Mouse (Mus musculus) C2C12 (cell line): ENCODE measurements at regions not wholly inside any gene's neighbourhood (a gene's known extent, or its start where the extent isn't known, plus 50 kb on each side); places are given as distances from the start of the nearest gene placed in this dataset.
A peak's percentile ranks its signal among the peaks of the same experiment; 100 is the strongest.

Experiments
- H3K27me3 ChIP-seq: one replicate; pipeline ENCODE4 v1.6.1; 2011; ENCODE audit not compliant: control insufficient read depth, insufficient read depth, insufficient read length
- H3K36me3 ChIP-seq: one replicate; pipeline ENCODE4 v1.6.1; 2011; ENCODE audit not compliant: control insufficient read depth, insufficient read depth
- H3K4me3 ChIP-seq: one replicate; pipeline ENCODE4 v1.5.1; 2011; ENCODE audit warnings: mild to moderate bottlenecking, control low read depth; ENCODE audit not compliant: poor library complexity, insufficient read depth, severe bottlenecking
- H3K79me2 ChIP-seq: one replicate; pipeline ENCODE4 v1.6.1; 2011; ENCODE audit not compliant: control insufficient read depth, insufficient read depth
- H3K79me3 ChIP-seq: one replicate; pipeline ENCODE4 v1.6.1; 2011; ENCODE audit warnings: low read depth, control low read depth
- H3ac ChIP-seq: one replicate; pipeline ENCODE3; 2011; ENCODE audit warnings: low read depth; ENCODE audit not compliant: control insufficient read depth, insufficient read length
- CEBPB ChIP-seq: IDR thresholded peaks from one replicate; pipeline ENCODE4 v1.6.1; 2011; ENCODE audit warnings: low read depth, mild to moderate bottlenecking, control low read depth, moderate library complexity
- CTCF ChIP-seq: IDR thresholded peaks from one replicate; pipeline ENCODE4 v1.5.1; 2011; ENCODE audit not compliant: control insufficient read depth, insufficient read depth, insufficient read length
- FOSL1 ChIP-seq: IDR thresholded peaks from one replicate; pipeline ENCODE4 v1.8.0; 2011; ENCODE audit warnings: mild to moderate bottlenecking, low read length; ENCODE audit not compliant: poor library complexity, insufficient read depth, severe bottlenecking
- MAX ChIP-seq: IDR thresholded peaks from one replicate; pipeline ENCODE4 v1.6.1; 2011; ENCODE audit warnings: mild to moderate bottlenecking, control low read depth
- MYOD1 ChIP-seq: IDR thresholded peaks from one replicate; pipeline ENCODE4 v1.6.1; 2011; ENCODE audit warnings: low read depth; ENCODE audit not compliant: control insufficient read depth, insufficient read length
- MYOG ChIP-seq: IDR thresholded peaks from one replicate; pipeline ENCODE4 v1.6.1; 2011; ENCODE audit not compliant: control insufficient read depth, insufficient read length; ENCODE audit errors: extremely low read depth
- USF1 ChIP-seq: IDR thresholded peaks from one replicate; pipeline ENCODE4 v1.6.1; 2011; ENCODE audit warnings: low read depth, mild to moderate bottlenecking, control low read depth, moderate library complexity

DNA sequence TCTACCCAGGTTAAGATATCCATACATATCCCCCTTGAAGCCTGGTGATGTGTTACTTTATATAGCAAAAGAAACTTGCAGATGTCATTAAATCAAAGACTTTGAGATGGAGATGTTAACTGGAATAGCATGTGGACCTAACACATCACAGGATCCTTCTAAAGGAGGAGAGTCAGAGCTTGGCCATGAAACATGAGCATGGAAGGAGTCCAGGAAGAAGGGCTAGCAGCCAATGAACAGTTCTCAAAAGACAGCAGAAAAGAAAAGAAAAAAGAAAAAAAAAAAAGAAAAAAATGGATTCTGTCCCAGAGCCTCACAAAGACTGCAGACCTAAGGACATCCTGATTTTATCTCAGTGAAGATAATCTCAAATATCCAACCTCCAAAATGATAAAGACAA is 734.1 kb upstream of the A1bg start:
- H3K36me3 ChIP-seq = no peaks in the 10 kb centered on the region
- H3K4me3 ChIP-seq = no peak overlapping the region
- H3ac ChIP-seq = no peak overlapping the region
- H3K79me3 ChIP-seq = no peaks in the 10 kb centered on the region
- no peak for TF ChIP-seq MYOD1
- TF ChIP-seq CEBPB = no peak
- TF ChIP-seq MAX = no peak
- no peak for TF ChIP-seq MYOG
- no peak for TF ChIP-seq USF1
- no peak for TF ChIP-seq CTCF
- H3K79me2 ChIP-seq = no peaks in the 10 kb centered on the region
- no peaks in the 10 kb centered on the region for H3K27me3 ChIP-seq

DNA sequence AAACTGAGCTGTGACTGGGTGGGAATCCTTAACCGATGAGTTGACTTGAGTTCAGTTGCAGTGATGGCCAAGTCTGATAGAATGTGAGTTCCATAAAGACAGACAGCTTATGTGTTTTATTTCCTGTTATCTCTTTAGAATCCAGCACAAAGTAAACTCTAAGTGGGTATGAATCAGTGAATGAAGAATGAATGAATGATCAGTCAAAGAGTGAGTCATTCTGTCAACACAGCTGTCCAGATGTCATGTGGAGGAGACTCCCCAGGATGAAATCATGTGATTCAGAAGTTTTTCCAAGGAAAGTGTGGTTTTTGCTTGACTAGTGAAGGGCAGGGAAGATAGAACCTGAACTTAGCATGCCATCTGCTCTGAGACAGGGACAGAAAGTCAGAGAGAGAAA is 732.0 kb upstream of the A1bg start:
- no peaks in the 10 kb centered on the region for H3K36me3 ChIP-seq
- H3K79me2 ChIP-seq = no peaks in the 10 kb centered on the region
- no peaks in the 10 kb centered on the region for H3K27me3 ChIP-seq
- no peak for TF ChIP-seq MYOD1
- TF ChIP-seq MYOG = no peak
- no peak for TF ChIP-seq FOSL1
- TF ChIP-seq CEBPB = no peak
- no peak for TF ChIP-seq CTCF
- no peak for TF ChIP-seq MAX
- no peak for TF ChIP-seq USF1
- no peak overlapping the region for H3K4me3 ChIP-seq
- no peaks in the 10 kb centered on the region for H3K79me3 ChIP-seq
- H3ac ChIP-seq = no peak overlapping the region

GRCm38 (mm10) chr15:61653853-61654252 is 731.0 kb upstream of the A1bg start:
- no peaks in the 10 kb centered on the region for H3K79me3 ChIP-seq
- H3K79me2 ChIP-seq = no peaks in the 10 kb centered on the region
- no peak overlapping the region for H3ac ChIP-seq
- H3K4me3 ChIP-seq = no peak overlapping the region
- no peaks in the 10 kb centered on the region for H3K27me3 ChIP-seq
- no peak for TF ChIP-seq FOSL1
- TF ChIP-seq USF1 = no peak
- no peak for TF ChIP-seq MAX
- no peak for TF ChIP-seq MYOG
- TF ChIP-seq CEBPB = no peak
- no peak for TF ChIP-seq CTCF
- no peak for TF ChIP-seq MYOD1
- no peaks in the 10 kb centered on the region for H3K36me3 ChIP-seq

DNA sequence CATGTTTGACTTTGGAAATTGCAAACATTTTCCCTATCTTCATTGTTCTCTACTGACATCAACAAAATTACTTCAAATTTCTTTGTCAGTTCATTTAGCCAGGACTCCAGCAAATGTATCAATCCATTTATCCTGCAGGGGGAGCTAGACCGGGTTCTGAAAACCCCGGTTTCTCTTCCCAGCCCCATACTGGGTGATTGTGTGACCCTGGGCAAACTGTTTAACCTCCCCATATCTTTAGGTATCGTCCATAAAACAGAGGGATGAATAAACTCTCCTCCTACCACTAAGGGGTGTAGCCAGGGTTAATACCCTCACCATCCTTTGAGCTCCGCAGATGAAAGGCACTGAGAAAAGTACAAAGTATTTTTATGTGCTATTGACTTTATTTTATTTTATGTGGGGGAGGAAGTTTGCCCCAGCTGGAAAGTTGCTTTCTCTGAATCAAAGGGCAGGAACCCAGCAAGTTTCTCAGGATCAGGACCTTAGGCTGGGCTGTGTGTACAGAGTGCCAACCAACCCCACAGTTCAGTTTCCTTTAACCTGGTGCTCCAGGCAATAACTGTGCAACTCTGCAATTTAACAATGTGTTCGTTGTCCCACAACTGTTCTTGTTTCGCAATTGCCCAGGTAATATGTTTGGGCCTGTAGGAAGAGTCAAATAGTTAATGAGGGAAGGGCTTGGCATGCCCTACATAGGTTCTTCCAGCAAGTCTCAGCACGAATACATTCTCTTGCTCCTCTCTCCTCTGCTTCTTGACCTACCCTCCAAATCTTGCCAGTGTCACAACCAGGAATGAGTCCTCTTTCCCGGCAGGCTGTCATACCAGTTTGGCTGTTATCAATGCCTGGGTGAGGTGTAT is 696.1 kb upstream of the A1bg start:
- no peaks in the 10 kb centered on the region for H3K79me3 ChIP-seq
- TF ChIP-seq MYOG (no peak), FOSL1 (no peak), MAX (no peak), CEBPB (peak; percentile 15), CTCF (no peak), USF1 (no peak), MYOD1 (no peak)
- H3ac ChIP-seq = no peak overlapping the region
- H3K4me3 ChIP-seq = no peak overlapping the region
- no peaks in the 10 kb centered on the region for H3K27me3 ChIP-seq
- no peaks in the 10 kb centered on the region for H3K79me2 ChIP-seq
- H3K36me3 ChIP-seq = no peaks in the 10 kb centered on the region

DNA sequence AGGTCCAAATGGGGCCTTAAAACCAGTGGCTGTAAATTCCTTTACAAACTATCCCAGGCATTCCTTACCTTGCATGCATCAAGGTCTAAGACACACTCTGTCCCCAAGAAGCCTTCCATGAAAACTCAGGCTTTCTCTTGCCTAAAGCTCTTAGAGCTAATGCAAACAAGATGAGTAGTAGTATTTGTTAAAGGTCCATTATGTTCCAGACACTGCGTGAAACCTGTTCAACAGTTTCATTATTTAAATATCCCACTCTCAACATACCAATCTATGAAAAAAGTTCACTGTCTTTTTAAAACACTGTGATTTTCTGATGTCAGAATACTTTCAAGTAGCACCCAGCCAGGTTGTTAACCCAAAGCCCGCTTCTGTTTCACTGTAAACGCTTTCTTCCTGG is 687.9 kb upstream of the A1bg start:
- TF ChIP-seq CTCF (no peak), FOSL1 (no peak), USF1 (no peak), MAX (no peak), MYOG (no peak), MYOD1 (no peak), CEBPB (no peak)
- H3K27me3 ChIP-seq = no peaks in the 10 kb centered on the region
- H3ac ChIP-seq = no peak overlapping the region
- H3K79me3 ChIP-seq = no peaks in the 10 kb centered on the region
- no peak overlapping the region for H3K4me3 ChIP-seq
- no peaks in the 10 kb centered on the region for H3K36me3 ChIP-seq
- H3K79me2 ChIP-seq = no peaks in the 10 kb centered on the region

DNA sequence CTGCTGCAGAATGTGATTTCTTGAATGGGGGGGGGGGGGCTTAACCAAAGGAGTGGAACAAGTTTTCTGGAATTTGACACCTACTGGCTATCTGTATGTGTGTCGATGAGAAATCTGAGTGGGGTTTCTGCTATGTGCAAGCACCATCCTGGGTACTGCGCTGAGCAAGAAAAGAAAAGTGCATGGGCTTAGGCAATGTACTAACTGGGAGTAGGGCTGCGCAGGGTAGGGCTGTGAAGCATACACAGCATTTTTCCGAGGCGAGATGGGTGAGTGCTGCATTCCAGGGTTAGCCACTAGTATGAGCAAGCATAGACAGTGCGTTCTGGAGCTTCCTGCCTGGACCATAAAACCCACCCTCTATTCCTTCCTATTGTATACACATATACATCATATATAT is 686.8 kb upstream of the A1bg start:
- H3K79me3 ChIP-seq = no peaks in the 10 kb centered on the region
- TF ChIP-seq CTCF = no peak
- TF ChIP-seq MYOD1 = no peak
- no peak for TF ChIP-seq MAX
- no peak for TF ChIP-seq MYOG
- no peak for TF ChIP-seq USF1
- TF ChIP-seq CEBPB = peak; percentile 32
- no peaks in the 10 kb centered on the region for H3K36me3 ChIP-seq
- no peaks in the 10 kb centered on the region for H3K27me3 ChIP-seq
- no peak overlapping the region for H3ac ChIP-seq
- H3K4me3 ChIP-seq = no peak overlapping the region
- no peaks in the 10 kb centered on the region for H3K79me2 ChIP-seq
